Mouse (Mus musculus) midbrain, embryonic 16.5 days (tissue): ENCODE results near the gene Ptgfrn. TPM values are rescaled to one million over a fixed set of nuclear protein-coding genes. Genes with fewer than 3 reads are reported as not detected.

Experiments
- ATAC-seq: fragments of 200-750 bp; cut with Nextera tagmentation; 2 replicates; pipeline ENCODE4 v1.8.0; 2017; ENCODE audit warnings: moderate TSS enrichment
- H3K27ac ChIP-seq: fragments of 300-500 bp; sonication (generic); 2 replicates; pipeline ENCODE4 v1.5.1; 2014; ENCODE audit warnings: mild to moderate bottlenecking, low read length, mixed read lengths
- H3K27me3 ChIP-seq: fragments of 300-500 bp; sonication (generic); 2 replicates; pipeline ENCODE4 v1.6.1; 2014; ENCODE audit warnings: low read depth, low read length, mixed read lengths; ENCODE audit not compliant: control insufficient read depth, insufficient read depth
- H3K36me3 ChIP-seq: fragments of 300-500 bp; sonication (generic); 2 replicates; pipeline ENCODE4 v1.6.1; 2014; ENCODE audit warnings: mild to moderate bottlenecking, low read length, moderate library complexity, mixed read lengths; ENCODE audit not compliant: control insufficient read depth, insufficient read depth
- H3K4me1 ChIP-seq: fragments of 300-500 bp; sonication (generic); 2 replicates; pipeline ENCODE4 v1.6.1; 2014; ENCODE audit warnings: mild to moderate bottlenecking, low read length, mixed read lengths; ENCODE audit not compliant: control insufficient read depth, insufficient read depth
- H3K4me2 ChIP-seq: fragments of 300-500 bp; sonication (generic); 2 replicates; pipeline ENCODE4 v1.6.1; 2014; ENCODE audit warnings: mild to moderate bottlenecking, low read length, mixed read lengths
- H3K4me3 ChIP-seq: fragments of 300-500 bp; sonication (generic); 2 replicates; pipeline ENCODE4 v1.5.1; 2014; ENCODE audit warnings: low read depth, mild to moderate bottlenecking, low read length, moderate library complexity, mixed read lengths
- H3K9ac ChIP-seq: fragments of 300-500 bp; sonication (generic); 2 replicates; pipeline ENCODE4 v1.6.1; 2014; ENCODE audit warnings: low read depth, low read length, mixed read lengths
- H3K9me3 ChIP-seq: fragments of 300-500 bp; sonication (generic); replicated peaks from 2 replicates; pipeline ENCODE4 v1.6.1; 2014; ENCODE audit warnings: mild to moderate bottlenecking, low read length, mixed read lengths; ENCODE audit not compliant: control insufficient read depth, poor library complexity, severe bottlenecking
- WGBS: fragments of 180-500 bp; shearing (Covaris S2); extraction: QIAGEN DNeasy Blood & Tissue Kit; methylation state at CpG from one replicate; pipeline ENCODE4 v1.1.7; 2014; 5-methylcytosine and 5-hydroxymethylcytosine counted together
- polyA plus RNA-seq: library from polyadenylated mRNA; unstranded; fragments of >200 nt; fragmentation: Nextera tagmentation; extraction: Ambion mirVana; gene quantifications from 2 replicates; pipeline ENCODE4 v1.2.1, GENCODE M21; 2015

Gene Ptgfrn
- polyA plus RNA-seq, 1 experiment from 2014 or later = 2.9 TPM

GRCm38 (mm10) chr3:101013005-101013404 lies 97.1 kb downstream of the Ptgfrn start:
- no peak for ATAC-seq
- H3K4me2 ChIP-seq = no peak overlapping the region

GRCm38 (mm10) chr3:101012597-101012996 lies 97.5 kb downstream of the Ptgfrn start:
- H3K4me1 ChIP-seq = peaks cover 4% of the 10 kb centered on the region; the same call in 1 of the 2 replicates
- H3K27ac ChIP-seq = no peak overlapping the region
- no peak overlapping the region for H3K9ac ChIP-seq
- WGBS = 77% methylated on average over 8 of the region's 8 CpGs
- no peak for ATAC-seq
- no peak overlapping the region for H3K4me2 ChIP-seq
- H3K9me3 ChIP-seq = no peaks in the 10 kb centered on the region
- no peak overlapping the region for H3K4me3 ChIP-seq
- H3K36me3 ChIP-seq = no peaks in the 10 kb centered on the region
- no peaks in the 10 kb centered on the region for H3K27me3 ChIP-seq

More at GRCm38 (mm10) chr3:101013005-101013404, 97.1 kb downstream of the Ptgfrn start:
- no peaks in the 10 kb centered on the region for H3K36me3 ChIP-seq
- H3K4me3 ChIP-seq = no peak overlapping the region
- no peaks in the 10 kb centered on the region for H3K27me3 ChIP-seq
- peaks cover 4% of the 10 kb centered on the region; the same call in 1 of the 2 replicates for H3K4me1 ChIP-seq
- WGBS = 92% methylated on average over 10 of the region's 10 CpGs
- H3K9me3 ChIP-seq = no peaks in the 10 kb centered on the region
- no peak overlapping the region for H3K27ac ChIP-seq
- H3K9ac ChIP-seq = no peak overlapping the region

GRCm38 (mm10) chr3:101012131-101012571 lies 97.9 kb downstream of the Ptgfrn start:
- H3K4me3 ChIP-seq = no peak overlapping the region
- no peaks in the 10 kb centered on the region for H3K9me3 ChIP-seq
- H3K9ac ChIP-seq = no peak overlapping the region
- 0 out of 2 replicates have a peak, but pooled peaks have one; percentile 54 for ATAC-seq
- peaks cover 4% of the 10 kb centered on the region; the same call in 1 of the 2 replicates for H3K4me1 ChIP-seq
- no peak overlapping the region for H3K4me2 ChIP-seq
- WGBS = 79% methylated on average over 10 of the region's 10 CpGs
- no peaks in the 10 kb centered on the region for H3K36me3 ChIP-seq
- no peaks in the 10 kb centered on the region for H3K27me3 ChIP-seq
- no peak overlapping the region for H3K27ac ChIP-seq

- ATAC-seq = no peak
- 81% methylated on average over 5 of the region's 5 CpGs for WGBS
- Histone ChIP-seq H3K27me3 (no peaks in the 10 kb centered on the region), H3K4me3 (no peak overlapping the region), H3K36me3 (no peaks in the 10 kb centered on the region), H3K4me2 (no peak overlapping the region), H3K9ac (no peak overlapping the region), H3K27ac (no peak overlapping the region), H3K9me3 (no peaks in the 10 kb centered on the region), H3K4me1 (peaks cover 4% of the 10 kb centered on the region; the same call in 1 of the 2 replicates)
Measured at GRCm38 (mm10) chr3:101011203-101011600, 98.9 kb downstream of the Ptgfrn start.

- WGBS = 99% methylated on average over 4 of the region's 4 CpGs
- no peak overlapping the region for H3K4me3 ChIP-seq
- no peak for ATAC-seq
- no peaks in the 10 kb centered on the region for H3K36me3 ChIP-seq
- H3K9me3 ChIP-seq = no peaks in the 10 kb centered on the region
- H3K4me1 ChIP-seq = peaks cover 4% of the 10 kb centered on the region; the same call in 1 of the 2 replicates
- no peak overlapping the region for H3K4me2 ChIP-seq
- no peaks in the 10 kb centered on the region for H3K27me3 ChIP-seq
- no peak overlapping the region for H3K9ac ChIP-seq
- no peak overlapping the region for H3K27ac ChIP-seq
Measured at GRCm38 (mm10) chr3:101010589-101011202, 99.4 kb downstream of the Ptgfrn start.

- Histone ChIP-seq H3K9me3 (no peaks in the 10 kb centered on the region), H3K4me3 (no peak overlapping the region), H3K4me2 (no peak overlapping the region), H3K4me1 (no peaks in the 10 kb centered on the region), H3K9ac (no peak overlapping the region), H3K27ac (no peak overlapping the region), H3K36me3 (no peaks in the 10 kb centered on the region), H3K27me3 (no peaks in the 10 kb centered on the region)
- no peak for ATAC-seq
- 79% methylated on average over 5 of the region's 5 CpGs for WGBS
Measured at GRCm38 (mm10) chr3:101007112-101007782, 102.8 kb downstream of the Ptgfrn start.

- no peak for ATAC-seq
- WGBS = 85% methylated on average over 6 of the region's 6 CpGs
Measured at GRCm38 (mm10) chr3:101005392-101005791, 104.7 kb downstream of the Ptgfrn start.

GRCm38 (mm10) chr3:101003575-101004356 lies 106.3 kb downstream of the Ptgfrn start:
- no peak overlapping the region for H3K4me2 ChIP-seq
- H3K36me3 ChIP-seq = no peaks in the 10 kb centered on the region
- no peaks in the 10 kb centered on the region for H3K9me3 ChIP-seq
- no peak for ATAC-seq
- H3K9ac ChIP-seq = no peak overlapping the region
- no peaks in the 10 kb centered on the region for H3K4me1 ChIP-seq
- H3K27ac ChIP-seq = no peak overlapping the region
- WGBS = 90% methylated on average over 15 of the region's 15 CpGs
- no peaks in the 10 kb centered on the region for H3K27me3 ChIP-seq
- H3K4me3 ChIP-seq = no peak overlapping the region

More at GRCm38 (mm10) chr3:101005392-101005791, 104.7 kb downstream of the Ptgfrn start:
- Histone ChIP-seq H3K9me3 (no peaks in the 10 kb centered on the region), H3K4me2 (no peak overlapping the region), H3K27me3 (no peaks in the 10 kb centered on the region), H3K4me3 (no peak overlapping the region), H3K36me3 (no peaks in the 10 kb centered on the region), H3K9ac (no peak overlapping the region), H3K27ac (no peak overlapping the region), H3K4me1 (no peaks in the 10 kb centered on the region)
